Mouse (Mus musculus) liver, embryonic 15.5 days (tissue): ENCODE measurements around the gene Tmem230. TPM values are rescaled to one million over a fixed set of nuclear protein-coding genes. Genes with fewer than 3 reads are reported as not detected.
A peak's percentile ranks its signal among the peaks of the same experiment; 100 is the strongest.
"Not testable (repeated sequence)": the region's sequence is repeated elsewhere in the genome, so short reads cannot be mapped to it uniquely, and the experiment has no call there.

Experiments used
- ATAC-seq: fragments of 200-750 bp; cut with Nextera tagmentation; 2 replicates; pipeline ENCODE4 v1.8.0; 2017; ENCODE audit warnings: moderate number of reproducible peaks, mild to moderate bottlenecking, moderate library complexity; ENCODE audit not compliant: insufficient read depth
- H3K27ac ChIP-seq: fragments of 300-500 bp; sonication (generic); replicated peaks from 2 replicates; pipeline ENCODE4 v1.5.1; 2015; ENCODE audit warnings: mild to moderate bottlenecking, inconsistent platforms
- H3K27me3 ChIP-seq: fragments of 300-500 bp; sonication (generic); 2 replicates; pipeline ENCODE4 v1.6.1; 2015; ENCODE audit warnings: mild to moderate bottlenecking, inconsistent platforms
- H3K36me3 ChIP-seq: fragments of 300-500 bp; sonication (generic); replicated peaks from 2 replicates; pipeline ENCODE4 v1.6.1; 2015; ENCODE audit warnings: moderate library complexity, mild to moderate bottlenecking, inconsistent platforms
- H3K4me1 ChIP-seq: fragments of 300-500 bp; sonication (generic); replicated peaks from 2 replicates; pipeline ENCODE4 v1.6.1; 2015; ENCODE audit warnings: inconsistent platforms
- H3K4me2 ChIP-seq: fragments of 300-500 bp; sonication (generic); 2 replicates; pipeline ENCODE4 v1.6.1; 2015; ENCODE audit warnings: moderate library complexity, mild to moderate bottlenecking, inconsistent platforms
- H3K4me3 ChIP-seq: fragments of 300-500 bp; sonication (generic); replicated peaks from 2 replicates; pipeline ENCODE4 v1.5.1; 2015; ENCODE audit warnings: mild to moderate bottlenecking, inconsistent platforms
- H3K9ac ChIP-seq: fragments of 300-500 bp; sonication (generic); 2 replicates; pipeline ENCODE4 v1.6.1; 2015; ENCODE audit warnings: moderate library complexity, mild to moderate bottlenecking, inconsistent platforms
- H3K9me3 ChIP-seq: fragments of 300-500 bp; sonication (generic); replicated peaks from 2 replicates; pipeline ENCODE4 v1.6.1; 2016; ENCODE audit warnings: inconsistent platforms
- WGBS: fragments of 180-500 bp; shearing (Covaris S2); methylation state at CpG from one replicate; pipeline ENCODE4 v1.1.7; 2015; ENCODE audit warnings: mixed read lengths; ENCODE audit not compliant: insufficient replicate concordance; 5-methylcytosine and 5-hydroxymethylcytosine counted together
- polyA plus RNA-seq: library from polyadenylated mRNA; unstranded; fragments of >200 nt; fragmentation: Nextera tagmentation; extraction: Ambion mirVana; gene quantifications from 2 replicates; pipeline ENCODE4 v1.2.1, GENCODE M21; 2015

Tmem230 gene
- polyA plus RNA-seq, 1 experiment from 2014 or later = 14.7 TPM

DNA sequence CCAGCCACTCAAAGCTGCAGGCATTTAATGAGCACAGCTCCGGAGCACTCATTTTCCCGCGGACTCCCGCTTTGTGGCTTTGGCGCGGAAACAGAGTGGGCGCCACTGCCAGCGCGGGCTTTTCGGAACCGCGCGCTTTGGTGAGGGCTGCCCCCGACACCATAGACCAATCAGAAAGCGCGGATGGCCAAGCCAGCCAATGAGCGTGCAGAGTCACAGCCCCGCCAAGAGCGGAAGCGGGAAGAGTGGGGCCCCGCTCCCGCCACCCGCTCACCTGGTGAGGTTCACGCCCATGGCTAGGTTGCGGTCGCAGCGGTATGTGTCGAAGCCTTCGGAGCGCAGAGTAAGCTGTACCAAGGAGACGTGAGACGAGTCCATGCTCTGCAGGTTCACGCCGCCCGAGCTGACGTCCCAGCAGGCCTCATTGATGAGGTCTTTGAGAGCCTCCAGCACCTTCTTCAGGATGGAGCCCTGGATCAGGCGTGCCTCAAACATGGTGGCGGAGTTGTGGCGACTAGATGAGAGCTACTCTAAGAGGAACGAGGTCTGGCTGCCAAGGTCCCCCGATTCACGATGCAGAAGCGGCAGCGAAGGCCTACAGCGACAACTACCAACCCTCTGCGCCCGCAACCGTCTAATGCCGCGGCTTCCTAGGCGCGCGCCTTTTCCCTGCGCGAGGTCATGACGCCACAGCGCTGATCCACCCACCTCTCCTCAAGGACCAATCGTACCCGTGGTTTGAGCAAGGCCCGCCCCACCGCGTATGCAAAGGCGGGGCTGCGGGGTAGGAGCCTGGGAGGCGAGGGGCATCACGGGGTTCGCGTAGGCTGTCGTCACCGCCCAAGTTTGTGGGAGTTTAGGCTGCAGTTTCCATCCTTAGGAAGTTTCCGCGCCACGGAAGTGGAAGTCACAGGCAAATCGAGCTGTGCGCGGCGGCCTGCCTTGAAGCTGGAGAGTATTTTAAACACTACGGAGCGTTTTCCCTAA is 5.2 kb upstream of the Tmem230 start, which contains the start of gene Pcna:
Gene Pcna (minus strand): TSS at position 773 of the 987 bp plus-strand sequence.
- H3K9ac ChIP-seq = peak within 1 kb of the TSS; percentile 71
- H3K36me3 ChIP-seq = peaks cover 40% of the 10 kb centered on the region
- H3K4me2 ChIP-seq = peak within 1 kb of the TSS; percentile 77
- H3K4me3 ChIP-seq = peak within 1 kb of the TSS; percentile 83
- peaks cover 44% of the 10 kb centered on the region for H3K4me1 ChIP-seq
- no peaks in the 10 kb centered on the region for H3K9me3 ChIP-seq
- WGBS = under 1% methylated on average over 79 of the region's 79 CpGs
- peak within 1 kb of the TSS; percentile 85 for H3K27ac ChIP-seq
- no peaks in the 10 kb centered on the region for H3K27me3 ChIP-seq
- ATAC-seq = peak; percentile 98

- H3K4me1 ChIP-seq = peaks cover 47% of the 10 kb centered on the region
- 4% methylated on average over 8 of the region's 8 CpGs for WGBS
- peak overlapping the region; percentile 71 for H3K9ac ChIP-seq
- H3K27ac ChIP-seq = peak overlapping the region; percentile 85
- H3K9me3 ChIP-seq = no peaks in the 10 kb centered on the region
- H3K27me3 ChIP-seq = no peaks in the 10 kb centered on the region
- peak overlapping the region; percentile 83 for H3K4me3 ChIP-seq
- no peak for ATAC-seq
- peaks cover 40% of the 10 kb centered on the region for H3K36me3 ChIP-seq
- peak overlapping the region; percentile 77 for H3K4me2 ChIP-seq
Measured at GRCm38 (mm10) chr2:132251911-132252310, 4.3 kb upstream of the Tmem230 start.

- ATAC-seq = no peak
- H3K4me3 ChIP-seq = no peak overlapping the region
- WGBS = 82% methylated on average over 3 of the region's 3 CpGs
- peaks cover 27% of the 10 kb centered on the region for H3K4me1 ChIP-seq
- H3K9me3 ChIP-seq = no peaks in the 10 kb centered on the region
- no peaks in the 10 kb centered on the region for H3K27me3 ChIP-seq
- H3K36me3 ChIP-seq = peaks cover 75% of the 10 kb centered on the region
- no peak overlapping the region for H3K4me2 ChIP-seq
- no peak overlapping the region for H3K27ac ChIP-seq
- no peak overlapping the region for H3K9ac ChIP-seq
Measured at GRCm38 (mm10) chr2:132243370-132243769, 4.2 kb downstream of the Tmem230 start.

DNA sequence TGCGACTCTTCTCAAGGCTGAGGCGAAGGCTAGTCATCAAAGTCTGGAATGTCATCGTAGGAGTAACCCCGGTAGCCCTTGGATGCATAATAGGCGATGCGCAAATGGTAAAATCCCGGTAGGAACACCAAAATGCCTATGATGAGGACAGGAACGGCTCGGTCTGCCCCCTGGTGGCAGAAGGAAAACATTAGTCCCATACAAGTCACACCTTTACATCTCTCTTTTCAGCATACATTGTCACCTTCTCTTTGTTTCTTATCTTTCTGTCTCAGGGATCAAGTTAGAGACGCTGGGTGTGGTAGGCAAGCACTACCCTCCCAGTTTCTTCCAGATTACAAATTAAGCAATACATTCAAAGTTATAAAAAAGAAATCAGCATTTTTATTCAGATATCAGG is 7.2 kb downstream of the Tmem230 start:
- H3K4me2 ChIP-seq, H3K9me3 ChIP-seq, H3K4me1 ChIP-seq, H3K9ac ChIP-seq, ATAC-seq, H3K4me3 ChIP-seq, H3K27me3 ChIP-seq, H3K27ac ChIP-seq: not testable (repeated sequence)
- H3K36me3 ChIP-seq = peaks cover 62% of the 10 kb centered on the region
- 40% methylated on average over 10 of the region's 10 CpGs for WGBS

- not testable (repeated sequence) for H3K27me3 ChIP-seq, H3K4me2 ChIP-seq, H3K27ac ChIP-seq, H3K4me3 ChIP-seq, H3K4me1 ChIP-seq, H3K9me3 ChIP-seq, H3K9ac ChIP-seq, ATAC-seq
- 74% methylated on average over 3 of the region's 3 CpGs for WGBS
- H3K36me3 ChIP-seq = peaks cover 52% of the 10 kb centered on the region
Measured at GRCm38 (mm10) chr2:132239434-132239833, 8.2 kb downstream of the Tmem230 start.

- Histone ChIP-seq H3K27me3 (no peaks in the 10 kb centered on the region), H3K9me3 (no peaks in the 10 kb centered on the region), H3K27ac (no peak overlapping the region), H3K4me2 (no peak overlapping the region), H3K9ac (no peak overlapping the region), H3K4me1 (no peaks in the 10 kb centered on the region), H3K4me3 (no peak overlapping the region), H3K36me3 (peaks cover 19% of the 10 kb centered on the region)
- 63% methylated on average over 7 of the region's 7 CpGs for whole genome bisulfite sequencing
- ATAC-seq = no peak
Measured at GRCm38 (mm10) chr2:132235975-132236374, 11.6 kb downstream of the Tmem230 start.

- Histone ChIP-seq H3K9me3 (no peaks in the 10 kb centered on the region), H3K4me3 (no peak overlapping the region), H3K4me1 (no peaks in the 10 kb centered on the region), H3K9ac (no peak overlapping the region), H3K27ac (no peak overlapping the region), H3K4me2 (no peak overlapping the region), H3K27me3 (no peaks in the 10 kb centered on the region), H3K36me3 (peaks cover 14% of the 10 kb centered on the region; the same call in 1 of the 2 replicates)
- ATAC-seq = no peak
- WGBS = 40% methylated on average over 2 of the region's 2 CpGs
Measured at GRCm38 (mm10) chr2:132235291-132235690, 12.3 kb downstream of the Tmem230 start.

GRCm38 (mm10) chr2:132233985-132234765 is 13.4 kb downstream of the Tmem230 start:
- no peak overlapping the region for H3K27ac ChIP-seq
- no peak overlapping the region for H3K9ac ChIP-seq
- H3K27me3 ChIP-seq = no peaks in the 10 kb centered on the region
- H3K36me3 ChIP-seq = peaks cover 14% of the 10 kb centered on the region; the same call in 1 of the 2 replicates
- no peak for ATAC-seq
- no peak overlapping the region for H3K4me2 ChIP-seq
- H3K4me3 ChIP-seq = no peak overlapping the region
- H3K4me1 ChIP-seq = no peaks in the 10 kb centered on the region
- H3K9me3 ChIP-seq = no peaks in the 10 kb centered on the region
- 64% methylated on average over 16 of the region's 16 CpGs for WGBS

- no peak overlapping the region for H3K27ac ChIP-seq
- no peak for ATAC-seq
- H3K9ac ChIP-seq = no peak overlapping the region
- no peaks in the 10 kb centered on the region for H3K9me3 ChIP-seq
- no peak overlapping the region for H3K4me2 ChIP-seq
- H3K36me3 ChIP-seq = no peaks in the 10 kb centered on the region
- no peaks in the 10 kb centered on the region for H3K27me3 ChIP-seq
- 81% methylated on average over 3 of the region's 3 CpGs for WGBS
- no peak overlapping the region for H3K4me3 ChIP-seq
- H3K4me1 ChIP-seq = no peaks in the 10 kb centered on the region
Measured at GRCm38 (mm10) chr2:132232413-132232945, 15.1 kb downstream of the Tmem230 start.

DNA sequence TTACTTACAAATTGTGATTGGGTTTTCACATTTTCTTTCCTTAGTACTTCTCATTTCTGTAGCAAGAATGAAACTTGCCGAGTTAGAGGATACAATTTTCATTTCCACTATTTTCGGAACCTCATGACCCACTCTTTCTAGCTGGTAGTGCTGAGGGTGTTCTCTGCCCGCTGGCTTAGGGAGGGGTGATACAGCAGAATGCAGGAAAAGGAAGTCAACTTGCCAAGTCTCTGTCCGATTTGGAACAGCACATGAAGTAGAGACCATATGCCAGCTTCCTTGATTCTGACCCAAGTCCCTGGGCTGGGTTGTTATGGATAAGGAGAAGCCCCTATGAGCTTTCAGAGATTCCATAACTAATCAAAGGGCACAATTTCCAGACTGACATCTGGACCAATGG is 23.2 kb downstream of the Tmem230 start:
- WGBS = 49% methylated on average over 4 of the region's 4 CpGs

DNA sequence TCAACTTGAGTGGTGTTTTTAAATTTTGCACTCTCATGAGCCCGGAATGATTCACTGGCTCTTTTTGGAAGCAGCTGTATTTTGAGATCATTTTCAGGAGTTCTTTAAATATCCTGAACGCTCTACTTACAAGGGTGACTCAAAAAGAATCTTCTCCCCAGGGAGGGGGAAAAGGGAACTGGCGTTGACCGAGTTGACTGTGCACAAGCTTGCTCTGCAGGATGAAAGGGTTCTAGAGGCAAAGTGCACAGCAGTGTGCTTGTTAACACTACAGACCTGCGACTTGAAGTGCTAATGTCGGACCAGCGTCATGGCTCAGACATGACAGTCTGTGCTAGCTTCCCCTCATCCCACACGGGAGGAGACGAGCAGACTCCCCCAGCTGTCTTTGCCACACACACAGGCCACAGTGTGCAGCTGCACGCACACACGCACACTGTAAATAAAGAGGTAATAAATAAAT is 26.0 kb downstream of the Tmem230 start:
- Histone ChIP-seq H3K4me2 (no peak overlapping the region), H3K27ac (no peak overlapping the region), H3K4me1 (no peaks in the 10 kb centered on the region), H3K27me3 (no peaks in the 10 kb centered on the region), H3K4me3 (no peak overlapping the region), H3K36me3 (no peaks in the 10 kb centered on the region), H3K9me3 (no peaks in the 10 kb centered on the region), H3K9ac (no peak overlapping the region)
- ATAC-seq = no peak
- WGBS = 51% methylated on average over 11 of the region's 11 CpGs

More for the DNA sequence above, 23.2 kb downstream of the Tmem230 start:
- Histone ChIP-seq H3K9me3 (no peaks in the 10 kb centered on the region), H3K4me3 (no peak overlapping the region), H3K36me3 (no peaks in the 10 kb centered on the region), H3K27me3 (no peaks in the 10 kb centered on the region), H3K27ac (no peak overlapping the region), H3K9ac (no peak overlapping the region), H3K4me1 (no peaks in the 10 kb centered on the region), H3K4me2 (no peak overlapping the region)
- ATAC-seq = no peak
